In genomic region chr11:104596365-104596764, GRCm38 (mm10) we compare ENCODE assay signal across 14 mouse cellular contexts. TPM values are rescaled to one million over a fixed set of nuclear protein-coding genes. Genes with fewer than 3 reads are reported as not detected.
DNase-seq lines count a peak whose midpoint lies in the region; ATAC-seq and TF ChIP-seq lines count a peak whose summit lies in the region.
"Had no signal": no experiment of that assay in that cellular context is flagged by ENCODE, and none has a peak within 500 bp of the region (broad histone marks: within the 10 kb centered on the region; RNA-seq: fewer than 3 reads in every experiment).

No protein-coding gene starts in this region.

- H3K4me1 ChIP-seq in forebrain, embryonic 10.5 days: peaks cover 12% of the 10 kb centered on the region
- no peaks in the 10 kb centered on the region for H3K4me1 ChIP-seq in forebrain, embryonic 15.5 days
- H3K4me1 ChIP-seq in kidney, adult 2 months (ENCODE audit: control insufficient read depth, insufficient read depth, low read length): no peaks in the 10 kb centered on the region
- H3K4me1 ChIP-seq in kidney, embryonic 16.5 days (ENCODE audit: insufficient read depth, low read length): no peaks in the 10 kb centered on the region
- peaks cover 11% of the 10 kb centered on the region for H3K4me1 ChIP-seq in embryonic facial prominence, embryonic 13.5 days
- H3K4me1 ChIP-seq in megakaryocyte, embryonic 14.5 days: peaks cover 99% of the 10 kb centered on the region

- no peak overlapping the region for H3K4me2 ChIP-seq in forebrain, embryonic 15.5 days (replicated peaks)
- no peak overlapping the region for H3K4me2 ChIP-seq in kidney, embryonic 16.5 days (replicated peaks; ENCODE audit: low read depth, low read length)
- H3K4me2 ChIP-seq in embryonic facial prominence, embryonic 13.5 days: no peak overlapping the region

- no peak overlapping the region for H3K9ac ChIP-seq in forebrain, embryonic 15.5 days (replicated peaks)
- no peak overlapping the region for H3K9ac ChIP-seq in kidney, embryonic 16.5 days (replicated peaks; ENCODE audit: low read length)
- no peak overlapping the region for H3K9ac ChIP-seq in embryonic facial prominence, embryonic 13.5 days

- TF ChIP-seq POLR2A in kidney, adult 2 months (IDR thresholded peaks at IDR 0.05; ENCODE audit: low read depth, low read length): no peak

- no peak for DNase-seq in forebrain, embryonic 10.5 days (ENCODE audit: extremely low spot score, low spot score)
- DNase-seq in kidney, adult 2 months: peak; percentile 57
- DNase-seq in cerebellum, adult 11-12 months: no peak
- DNase-seq in thymus, postnatal 0 days (ENCODE audit: low spot score): no peak
- DNase-seq: B cell, adult 2 months; cerebellum, adult 9-10 months; right cerebral cortex, adult 18-20 months; thymus, adult 2 months had no signal

- no peaks in the 10 kb centered on the region for H3K9me3 ChIP-seq in forebrain, embryonic 10.5 days
- H3K9me3 ChIP-seq in forebrain, embryonic 15.5 days: no peaks in the 10 kb centered on the region
- no peaks in the 10 kb centered on the region for H3K9me3 ChIP-seq in kidney, embryonic 16.5 days (ENCODE audit: low read length)
- no peaks in the 10 kb centered on the region for H3K9me3 ChIP-seq in embryonic facial prominence, embryonic 13.5 days
- no peaks in the 10 kb centered on the region for H3K9me3 ChIP-seq in megakaryocyte, embryonic 14.5 days

- ATAC-seq in forebrain, embryonic 15.5 days (replicated peaks): no peak
- ATAC-seq in kidney, embryonic 16.5 days (ENCODE audit: low FRiP score, low TSS enrichment): no peak
- ATAC-seq in embryonic facial prominence, embryonic 13.5 days (ENCODE audit: insufficient number of reproducible peaks, insufficient read depth, low FRiP score, low TSS enrichment, low read depth): no peak
- ATAC-seq: inflammation-experienced regulatory T-cells, adult 6 months had no signal

- H3K36me3 ChIP-seq in forebrain, embryonic 10.5 days (replicated peaks): no peaks in the 10 kb centered on the region
- no peaks in the 10 kb centered on the region for H3K36me3 ChIP-seq in forebrain, embryonic 15.5 days
- no peaks in the 10 kb centered on the region for H3K36me3 ChIP-seq in kidney, adult 2 months (ENCODE audit: control insufficient read depth, insufficient read depth, low read length)
- no peaks in the 10 kb centered on the region for H3K36me3 ChIP-seq in kidney, embryonic 16.5 days (ENCODE audit: insufficient read depth, low read length)
- no peaks in the 10 kb centered on the region for H3K36me3 ChIP-seq in embryonic facial prominence, embryonic 13.5 days
- no peaks in the 10 kb centered on the region for H3K36me3 ChIP-seq in megakaryocyte, embryonic 14.5 days (replicated peaks; ENCODE audit: low read length)

- WGBS in forebrain, embryonic 10.5 days: 81% methylated on average over 10 of the region's 10 CpGs
- 91% methylated on average over 10 of the region's 10 CpGs for WGBS in forebrain, embryonic 15.5 days
- 51% methylated on average over 10 of the region's 10 CpGs for WGBS in kidney, adult 2 months
- 75% methylated on average over 10 of the region's 10 CpGs for WGBS in kidney, embryonic 16.5 days
- WGBS in embryonic facial prominence, embryonic 13.5 days: 80% methylated on average over 10 of the region's 10 CpGs

- H3K27ac ChIP-seq in forebrain, embryonic 10.5 days: peak overlapping the region; percentile 56
- no peak overlapping the region for H3K27ac ChIP-seq in forebrain, embryonic 15.5 days (replicated peaks)
- no peak overlapping the region for H3K27ac ChIP-seq in kidney, adult 2 months (ENCODE audit: insufficient read depth, low read depth, low read length)
- no peak overlapping the region for H3K27ac ChIP-seq in kidney, embryonic 16.5 days (ENCODE audit: low read length)
- 0 out of 2 replicates have a peak overlapping the region, but pooled peaks have one; percentile 39 for H3K27ac ChIP-seq in embryonic facial prominence, embryonic 13.5 days
- H3K27ac ChIP-seq: macrophage had no signal

- no peak overlapping the region for H3K4me3 ChIP-seq in forebrain, embryonic 10.5 days
- H3K4me3 ChIP-seq in forebrain, embryonic 15.5 days: no peak overlapping the region
- no peak overlapping the region for H3K4me3 ChIP-seq in kidney, adult 2 months (ENCODE audit: insufficient read depth, low read depth, low read length)
- no peak overlapping the region for H3K4me3 ChIP-seq in kidney, embryonic 16.5 days (ENCODE audit: low read length)
- no peak overlapping the region for H3K4me3 ChIP-seq in embryonic facial prominence, embryonic 13.5 days
- peak overlapping the region; percentile 84 for H3K4me3 ChIP-seq in megakaryocyte, embryonic 14.5 days (replicated peaks)

- H3K27me3 ChIP-seq in forebrain, embryonic 10.5 days (ENCODE audit: poor library complexity, severe bottlenecking): no peaks in the 10 kb centered on the region
- H3K27me3 ChIP-seq in forebrain, embryonic 15.5 days: no peaks in the 10 kb centered on the region
- no peaks in the 10 kb centered on the region for H3K27me3 ChIP-seq in kidney, adult 2 months (replicated peaks; ENCODE audit: control insufficient read depth, insufficient read depth, low read length)
- no peaks in the 10 kb centered on the region for H3K27me3 ChIP-seq in kidney, embryonic 16.5 days (ENCODE audit: insufficient read depth, low read length)
- no peaks in the 10 kb centered on the region for H3K27me3 ChIP-seq in embryonic facial prominence, embryonic 13.5 days
- H3K27me3 ChIP-seq in megakaryocyte, embryonic 14.5 days (replicated peaks): no peaks in the 10 kb centered on the region

- no peak for TF ChIP-seq CTCF in kidney, adult 2 months (conservative IDR thresholded peaks at IDR 0.05; ENCODE audit: insufficient read depth, insufficient read length, low read depth, low read length)

RNA-seq across cellular contexts. Expression of gene Itgb3, which starts 11.4 kb away (rescaled TPM):
- 3.7 and 3.8 TPM in 2 replicates for polyA plus RNA-seq in forebrain, embryonic 10.5 days (2016; fragmentation: Nextera tagmentation; extraction: Ambion mirVana)
- polyA plus RNA-seq in forebrain, embryonic 15.5 days (2015; fragmentation: Nextera tagmentation; extraction: Ambion mirVana): 0.60 and 0.61 TPM in 2 replicates
- 0.99 and 1.3 TPM in 2 replicates for polyA plus RNA-seq in kidney, adult 2 months (2012; rRNA removed)
- 2.2 and 3.1 TPM in 2 replicates for polyA plus RNA-seq in kidney, embryonic 16.5 days (2015; fragmentation: Nextera tagmentation; extraction: Ambion mirVana)
- 3.9 and 4.2 TPM in 2 replicates for polyA plus RNA-seq in embryonic facial prominence, embryonic 13.5 days (2015; fragmentation: Nextera tagmentation; extraction: Ambion mirVana)
- 123 and 181 TPM in 2 replicates for polyA plus RNA-seq in megakaryocyte, embryonic 14.5 days (2012; ENCODE audit: insufficient read depth, low replicate concordance)
- 2.8 TPM in 2 replicates for polyA plus RNA-seq in thymus, postnatal 0 days (2015; fragmentation: Nextera tagmentation; extraction: Ambion mirVana)

RNA-seq across cellular contexts. Expression of gene Myl4, which starts 45.9 kb away (rescaled TPM):
- 0.33 and 0.83 TPM in 2 replicates for polyA plus RNA-seq in forebrain, embryonic 10.5 days (2016; fragmentation: Nextera tagmentation; extraction: Ambion mirVana)
- polyA plus RNA-seq in forebrain, embryonic 15.5 days (2015; fragmentation: Nextera tagmentation; extraction: Ambion mirVana): 2.1 and 2.9 TPM in 2 replicates
- 2.0 and 2.6 TPM in 2 replicates for polyA plus RNA-seq in kidney, adult 2 months (2012; rRNA removed)
- 7.1 and 11.6 TPM in 2 replicates for polyA plus RNA-seq in kidney, embryonic 16.5 days (2015; fragmentation: Nextera tagmentation; extraction: Ambion mirVana)
- polyA plus RNA-seq in embryonic facial prominence, embryonic 13.5 days (2015; fragmentation: Nextera tagmentation; extraction: Ambion mirVana): 18.0 and 21.7 TPM in 2 replicates
- 0.86 TPM in 1 of 2 replicates, not detected in the other for polyA plus RNA-seq in megakaryocyte, embryonic 14.5 days (2012; ENCODE audit: insufficient read depth, low replicate concordance)
- 7.7 and 9.4 TPM in 2 replicates for polyA plus RNA-seq in thymus, postnatal 0 days (2015; fragmentation: Nextera tagmentation; extraction: Ambion mirVana)
- polyA plus RNA-seq: macrophage had no signal

RNA-seq across cellular contexts. Expression of gene Cdc27, which starts 45.9 kb away (rescaled TPM):
- 54.4 and 58.9 TPM in 2 replicates for polyA plus RNA-seq in forebrain, embryonic 10.5 days (2016; fragmentation: Nextera tagmentation; extraction: Ambion mirVana)
- 37.6 and 38.8 TPM in 2 replicates for polyA plus RNA-seq in forebrain, embryonic 15.5 days (2015; fragmentation: Nextera tagmentation; extraction: Ambion mirVana)
- 5.2 and 6.1 TPM in 2 replicates for polyA plus RNA-seq in kidney, adult 2 months (2012; rRNA removed)
- polyA plus RNA-seq in kidney, embryonic 16.5 days (2015; fragmentation: Nextera tagmentation; extraction: Ambion mirVana): 34.7 and 37.1 TPM in 2 replicates
- 45.4 and 57.1 TPM in 2 replicates for polyA plus RNA-seq in embryonic facial prominence, embryonic 13.5 days (2015; fragmentation: Nextera tagmentation; extraction: Ambion mirVana)
- 2.5 TPM in 1 of 2 replicates, not detected in the other for polyA plus RNA-seq in megakaryocyte, embryonic 14.5 days (2012; ENCODE audit: insufficient read depth, low replicate concordance)
- 30.0 and 33.7 TPM in 2 replicates for polyA plus RNA-seq in thymus, postnatal 0 days (2015; fragmentation: Nextera tagmentation; extraction: Ambion mirVana)

Comparison
In these comparisons a context has a peak if more than half of its experiments do, and no peak if none do; other contexts are left out.
1. H3K27ac ChIP-seq: peak in forebrain, embryonic 10.5 days (single experiment) and embryonic facial prominence, embryonic 13.5 days (single experiment); none in forebrain, embryonic 15.5 days (single experiment), kidney, adult 2 months (single experiment) and kidney, embryonic 16.5 days (single experiment).
2. RNA of gene Itgb3, which starts 11.4 kb away (polyA plus RNA-seq): 123 to 181 TPM in megakaryocyte, embryonic 14.5 days; 3.9 to 4.2 TPM in embryonic facial prominence, embryonic 13.5 days, 3.7 to 3.8 TPM in forebrain, embryonic 10.5 days, 2.2 to 3.1 TPM in kidney, embryonic 16.5 days, 2.8 TPM in thymus, postnatal 0 days, 0.99 to 1.3 TPM in kidney, adult 2 months and 0.60 to 0.61 TPM in forebrain, embryonic 15.5 days; every median in the first group is over 10 times any median in the second.